Mouse (Mus musculus) left cerebral cortex, postnatal 10 days (tissue): ENCODE results near the gene Nmrk1. TPM values are rescaled to one million over a fixed set of nuclear protein-coding genes. Genes with fewer than 3 reads are reported as not detected.
A peak's percentile ranks its signal among the peaks of the same experiment; 100 is the strongest.
"Not testable (repeated sequence)": the region's sequence is repeated elsewhere in the genome, so short reads cannot be mapped to it uniquely, and the experiment has no call there.

Experiments used
- DNase-seq, 2 experiments: peaks; one replicate each; pipeline ENCODE4 v3.0.0; 2021 to 2022; ENCODE audit warnings: low spot score in 2 of 2, mixed read lengths in 1 of 2; ENCODE audit errors: extremely low spot score in 1 of 2
- intact Hi-C: fragments of 180-260 bp; cut with DNase I; formaldehyde crosslinking; loops from one replicate; pipeline ENCODE4 v1.15.1; 2025
- total RNA-seq, 2 experiments: library from RNA; stranded (reverse); gene quantifications; 2 replicates each; pipeline ENCODE4 v1.2.3; 2021

Nmrk1 gene
- total RNA-seq = 1 to 10 TPM; 3.5 to 5.6 TPM

- peak; percentile 86 to 98 for DNase-seq
- intact Hi-C loops = no loop called here
Measured at GRCm38 (mm10) chr19:18631644-18632219, at the start of gene Nmrk1, which contains the start of gene Ostf1. TSS of gene Nmrk1 (plus strand) at chr19:18631950. TSS of gene Ostf1 (minus strand) at chr19:18631823.

- no peak for DNase-seq
- intact Hi-C loops = no loop called here
Measured at GRCm38 (mm10) chr19:18582226-18582625, 49.5 kb upstream of the Nmrk1 start.

- no peak for DNase-seq
- intact Hi-C loops = no loop called here
Measured at GRCm38 (mm10) chr19:18582887-18583286, 48.9 kb upstream of the Nmrk1 start.

GRCm38 (mm10) chr19:18583706-18584105 lies 48.0 kb upstream of the Nmrk1 start:
- intact Hi-C loops = no loop called here
- no peak for DNase-seq

GRCm38 (mm10) chr19:18584621-18585020 lies 47.1 kb upstream of the Nmrk1 start:
- DNase-seq = no peak
- intact Hi-C loops = no loop called here

GRCm38 (mm10) chr19:18587118-18587517 lies 44.6 kb upstream of the Nmrk1 start:
- DNase-seq = no peak
- intact Hi-C loops = no loop called here

GRCm38 (mm10) chr19:18588243-18588642 lies 43.5 kb upstream of the Nmrk1 start:
- DNase-seq = no peak
- intact Hi-C loops = no loop called here

GRCm38 (mm10) chr19:18588801-18589200 lies 42.9 kb upstream of the Nmrk1 start:
- intact Hi-C loops, DNase-seq: not testable (repeated sequence)

GRCm38 (mm10) chr19:18589276-18589675 lies 42.5 kb upstream of the Nmrk1 start:
- DNase-seq = no peak
- intact Hi-C loops = no loop called here

GRCm38 (mm10) chr19:18590234-18590633 lies 41.5 kb upstream of the Nmrk1 start:
- intact Hi-C loops = no loop called here
- no peak for DNase-seq

GRCm38 (mm10) chr19:18590942-18591354 lies 40.8 kb upstream of the Nmrk1 start:
- no peak for DNase-seq
- intact Hi-C loops = no loop called here

GRCm38 (mm10) chr19:18592919-18593318 lies 38.8 kb upstream of the Nmrk1 start:
- no peak for DNase-seq
- intact Hi-C loops = no loop called here

- no peak for DNase-seq
- intact Hi-C loops = no loop called here
Measured at GRCm38 (mm10) chr19:18593722-18594121, 38.0 kb upstream of the Nmrk1 start.

GRCm38 (mm10) chr19:18596876-18597275 lies 34.9 kb upstream of the Nmrk1 start:
- intact Hi-C loops = no loop called here
- DNase-seq = no peak

- intact Hi-C loops = no loop called here
- DNase-seq = no peak
Measured at GRCm38 (mm10) chr19:18597772-18598171, 34.0 kb upstream of the Nmrk1 start.

GRCm38 (mm10) chr19:18598265-18598926 lies 33.4 kb upstream of the Nmrk1 start:
- no peak for DNase-seq
- intact Hi-C loops = no loop called here

- no peak for DNase-seq
- intact Hi-C loops = no loop called here
Measured at GRCm38 (mm10) chr19:18599051-18599450, 32.7 kb upstream of the Nmrk1 start.

- no peak for DNase-seq
- intact Hi-C loops = no loop called here
Measured at GRCm38 (mm10) chr19:18599650-18600049, 32.1 kb upstream of the Nmrk1 start.

- DNase-seq = no peak
- intact Hi-C loops = no loop called here
Measured at GRCm38 (mm10) chr19:18600611-18601010, 31.1 kb upstream of the Nmrk1 start.

- intact Hi-C loops = no loop called here
- DNase-seq = no peak
Measured at GRCm38 (mm10) chr19:18603011-18603410, 28.7 kb upstream of the Nmrk1 start.

- DNase-seq = no peak
Measured at GRCm38 (mm10) chr19:18607907-18608306, 23.8 kb upstream of the Nmrk1 start.

More at GRCm38 (mm10) chr19:18607907-18608306, 23.8 kb upstream of the Nmrk1 start:
- intact Hi-C loops = no loop called here
